Mouse (Mus musculus) c-Kit-positive CD71-negative TER-119-negative erythroid progenitor cells, embryonic 14.5 days (primary cell): ENCODE results near the gene Hnrnpa3.
A peak's percentile ranks its signal among the peaks of the same experiment; 100 is the strongest.
"Not testable (repeated sequence)": the region's sequence is repeated elsewhere in the genome, so short reads cannot be mapped to it uniquely, and the experiment has no call there.

ENCODE experiments used
- DNase-seq: peaks from one replicate; pipeline ENCODE4 v3.0.0-alpha.2; 2013; ENCODE audit warnings: low read depth

Gene Hnrnpa3

GRCm38 (mm10) chr2:75658727-75659628 lies at the start of gene Hnrnpa3:
Hnrnpa3 (plus strand) TSS chr2:75659261.
- DNase-seq, result peak; percentile 97

- no peak for DNase-seq
Observed at GRCm38 (mm10) chr2:75609971-75610370, 49.1 kb upstream of the Hnrnpa3 start.

GRCm38 (mm10) chr2:75610602-75611001 lies 48.5 kb upstream of the Hnrnpa3 start:
- DNase-seq, result not testable (repeated sequence)

GRCm38 (mm10) chr2:75611041-75611805 lies 47.8 kb upstream of the Hnrnpa3 start:
- no peak for DNase-seq

- no peak for DNase-seq
Observed at GRCm38 (mm10) chr2:75612006-75612405, 47.1 kb upstream of the Hnrnpa3 start.

GRCm38 (mm10) chr2:75612981-75613567 lies 46.0 kb upstream of the Hnrnpa3 start:
- no peak for DNase-seq

- DNase-seq, result no peak
Observed at GRCm38 (mm10) chr2:75614577-75614976, 44.5 kb upstream of the Hnrnpa3 start.

GRCm38 (mm10) chr2:75616911-75617310 lies 42.1 kb upstream of the Hnrnpa3 start:
- DNase-seq, result no peak

GRCm38 (mm10) chr2:75618712-75619111 lies 40.3 kb upstream of the Hnrnpa3 start:
- no peak for DNase-seq

- no peak for DNase-seq
Observed at GRCm38 (mm10) chr2:75621873-75622654, 37.0 kb upstream of the Hnrnpa3 start.

GRCm38 (mm10) chr2:75625086-75625485 lies 34.0 kb upstream of the Hnrnpa3 start:
- no peak for DNase-seq

GRCm38 (mm10) chr2:75626597-75627440 lies 32.2 kb upstream of the Hnrnpa3 start:
- no peak for DNase-seq

- no peak for DNase-seq
Observed at GRCm38 (mm10) chr2:75628487-75628886, 30.6 kb upstream of the Hnrnpa3 start.

- DNase-seq, result no peak
Observed at GRCm38 (mm10) chr2:75631421-75631820, 27.6 kb upstream of the Hnrnpa3 start.

GRCm38 (mm10) chr2:75632043-75632442 lies 27.0 kb upstream of the Hnrnpa3 start:
- DNase-seq, result no peak

- DNase-seq, result no peak
Observed at GRCm38 (mm10) chr2:75632721-75633181, 26.3 kb upstream of the Hnrnpa3 start.

- no peak for DNase-seq
Observed at GRCm38 (mm10) chr2:75633381-75633780, 25.7 kb upstream of the Hnrnpa3 start.

- no peak for DNase-seq
Observed at GRCm38 (mm10) chr2:75633784-75634183, 25.3 kb upstream of the Hnrnpa3 start.

GRCm38 (mm10) chr2:75634431-75634830 lies 24.6 kb upstream of the Hnrnpa3 start:
- not testable (repeated sequence) for DNase-seq

GRCm38 (mm10) chr2:75636261-75637054 lies 22.6 kb upstream of the Hnrnpa3 start:
- no peak for DNase-seq
